In the genomic region with DNA sequence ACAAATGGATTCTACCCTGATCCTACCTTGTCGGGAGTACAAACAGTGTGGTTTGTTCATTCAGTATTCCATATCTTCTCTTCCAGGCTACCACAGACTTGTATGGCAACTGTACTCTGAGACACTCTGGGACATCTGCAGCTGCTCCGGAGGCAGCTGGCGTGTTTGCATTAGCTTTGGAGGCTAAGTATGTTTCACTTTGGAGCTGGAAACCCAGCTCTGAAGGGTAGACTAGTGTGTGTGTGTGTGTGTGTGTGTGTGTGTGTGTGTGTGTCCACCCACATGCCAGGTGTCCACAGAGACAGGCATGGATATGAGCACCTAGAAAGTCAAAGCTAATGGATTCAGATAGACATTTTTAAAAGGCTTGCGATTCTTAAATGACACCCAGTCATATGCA, we compare ENCODE assay signal across 9 mouse cellular contexts.
"Had no signal": no experiment of that assay in that cellular context is flagged by ENCODE, and none has a peak within 500 bp of the region (broad histone marks: within the 10 kb centered on the region; RNA-seq: fewer than 3 reads in every experiment).

No protein-coding gene starts in this region.

- DNase-seq: kidney, adult 11 months; kidney, adult 9 months; kidney, postnatal 36 days; lung, adult 2 months; lung, postnatal 36 days; retina, postnatal 1 day; spleen, adult 18-20 months; thymus, adult 2 months; thymus, postnatal 25 days had no signal
